Mouse (Mus musculus) lung, postnatal 4 days (tissue): Measurements from ENCODE around the gene Josd2.

ENCODE experiments used
- DNase-seq, 2 experiments: peaks; one replicate each; pipeline ENCODE4 v3.0.0; 2021

The Josd2 gene

GRCm38 (mm10) chr7:44453256-44453655 lies 14.5 kb upstream of the Josd2 start:
- peak in 1 of 2 experiments; percentile 27 for DNase-seq

GRCm38 (mm10) chr7:44456302-44456701 lies 11.5 kb upstream of the Josd2 start:
- no peak for DNase-seq

GRCm38 (mm10) chr7:44460067-44460466 lies 7.7 kb upstream of the Josd2 start:
- no peak for DNase-seq

- no peak for DNase-seq
These were observed 6.8 kb upstream of the Josd2 start for GRCm38 (mm10) chr7:44460767-44461502.

- no peak for DNase-seq
These were observed 6.1 kb upstream of the Josd2 start for GRCm38 (mm10) chr7:44461503-44462217.

GRCm38 (mm10) chr7:44462218-44463055 lies 5.3 kb upstream of the Josd2 start:
- DNase-seq: peak; percentile 46 to 53

- DNase-seq: no peak
These were observed 4.7 kb upstream of the Josd2 start for GRCm38 (mm10) chr7:44463056-44463425.

- no peak for DNase-seq
These were observed 4.1 kb upstream of the Josd2 start for GRCm38 (mm10) chr7:44463556-44464225.

- peak in 1 of 2 experiments; percentile 20 for DNase-seq
These were observed 3.3 kb upstream of the Josd2 start for GRCm38 (mm10) chr7:44464511-44464910.

- DNase-seq: peak in 1 of 2 experiments; percentile 15
These were observed 2.7 kb upstream of the Josd2 start, which contains the start of gene Aspdh for GRCm38 (mm10) chr7:44465111-44465510. Gene Aspdh, plus strand, starts transcription at chr7:44465391.

GRCm38 (mm10) chr7:44466006-44466887 lies 1.5 kb upstream of the Josd2 start:
- DNase-seq: peak in 1 of 2 experiments; percentile 17

- DNase-seq: peak in 1 of 2 experiments; percentile 23
These were observed 880 bp upstream of the Josd2 start for GRCm38 (mm10) chr7:44466888-44467311.

GRCm38 (mm10) chr7:44468644-44469285 lies 985 bp downstream of the Josd2 start:
- peak in 1 of 2 experiments; percentile 39 for DNase-seq

- peak in 1 of 2 experiments; percentile 21 for DNase-seq
These were observed 2.2 kb downstream of the Josd2 start for GRCm38 (mm10) chr7:44469677-44470675.

- DNase-seq: peak in 1 of 2 experiments; percentile 37
These were observed 3.2 kb downstream of the Josd2 start for GRCm38 (mm10) chr7:44470696-44471612.

GRCm38 (mm10) chr7:44471880-44472557 lies 4.2 kb downstream of the Josd2 start:
- peak; percentile 38 to 85 for DNase-seq

- no peak for DNase-seq
These were observed 4.7 kb downstream of the Josd2 start for GRCm38 (mm10) chr7:44472558-44472885.
